Mouse (Mus musculus) stomach, postnatal 0 days (tissue): ENCODE data around the gene Qpct. TPM values are rescaled to one million over a fixed set of nuclear protein-coding genes. Genes with fewer than 3 reads are reported as not detected.

Experiments
- ATAC-seq: fragments of 200-750 bp; cut with Nextera tagmentation; 2 replicates; pipeline ENCODE4 v1.8.0; 2017; ENCODE audit not compliant: low FRiP score, low TSS enrichment
- DNase-seq: peaks from one replicate; pipeline ENCODE4 v3.0.0-alpha.2; 2016; ENCODE audit warnings: low spot score
- H3K27ac ChIP-seq: fragments of 300-500 bp; sonication (generic); replicated peaks from 2 replicates; pipeline ENCODE4 v1.5.1; 2014; ENCODE audit warnings: mild to moderate bottlenecking, control low read depth
- H3K27me3 ChIP-seq: fragments of 300-500 bp; sonication (generic); 2 replicates; pipeline ENCODE4 v1.6.1; 2014; ENCODE audit warnings: low read length; ENCODE audit not compliant: control insufficient read depth, insufficient read depth
- H3K36me3 ChIP-seq: fragments of 300-500 bp; sonication (generic); 2 replicates; pipeline ENCODE4 v1.6.1; 2014; ENCODE audit warnings: low read length, mixed read lengths; ENCODE audit not compliant: control insufficient read depth, insufficient read depth
- H3K4me1 ChIP-seq: fragments of 300-500 bp; sonication (generic); replicated peaks from 2 replicates; pipeline ENCODE4 v1.6.1; 2014; ENCODE audit warnings: antibody characterized with exemption; ENCODE audit not compliant: control insufficient read depth, insufficient read depth
- H3K4me2 ChIP-seq: fragments of 300-500 bp; sonication (generic); replicated peaks from 2 replicates; pipeline ENCODE4 v1.6.1; 2014; ENCODE audit warnings: low read depth, mild to moderate bottlenecking, control low read depth, moderate library complexity
- H3K4me3 ChIP-seq: fragments of 300-500 bp; sonication (generic); 2 replicates; pipeline ENCODE4 v1.5.1; 2014; ENCODE audit warnings: low read depth, low read length, control low read depth
- H3K9ac ChIP-seq: fragments of 300-500 bp; sonication (generic); 2 replicates; pipeline ENCODE4 v1.6.1; 2014; ENCODE audit warnings: mild to moderate bottlenecking, low read length, control low read depth, mixed read lengths
- H3K9me3 ChIP-seq: fragments of 300-500 bp; sonication (generic); 2 replicates; pipeline ENCODE4 v1.6.1; 2016; ENCODE audit warnings: low read length; ENCODE audit not compliant: control insufficient read depth
- CTCF ChIP-seq: IDR thresholded peaks from 2 replicates; pipeline ENCODE4 v1.5.1; 2016; ENCODE audit warnings: antibody characterized with exemption, low read depth, mild to moderate bottlenecking, moderate library complexity
- EP300 ChIP-seq: optimal IDR thresholded peaks from 2 replicates; pipeline ENCODE3; 2016; ENCODE audit warnings: antibody characterized with exemption
- WGBS: fragments of 180-500 bp; shearing (Covaris S2); extraction: QIAGEN DNeasy Blood & Tissue Kit; methylation state at CpG from one replicate; pipeline ENCODE4 v1.1.7; 2014; 5-methylcytosine and 5-hydroxymethylcytosine counted together
- polyA plus RNA-seq: library from polyadenylated mRNA; unstranded; fragments of >200 nt; fragmentation: Nextera tagmentation; extraction: Ambion mirVana; gene quantifications from 2 replicates; pipeline ENCODE4 v1.2.1, GENCODE M21; 2015

Qpct gene
- polyA plus RNA-seq, 1 experiment from 2014 or later, result 23.6 TPM

GRCm38 (mm10) chr17:79032782-79033181 lies 18.9 kb upstream of the Qpct start:
- Histone ChIP-seq H3K36me3 (no peaks in the 10 kb centered on the region), H3K9me3 (no peaks in the 10 kb centered on the region)
- ATAC-seq, result no peak

GRCm38 (mm10) chr17:79039660-79040059 lies 12.0 kb upstream of the Qpct start:
- Histone ChIP-seq H3K4me3 (no peak overlapping the region), H3K27me3 (no peaks in the 10 kb centered on the region), H3K9me3 (no peaks in the 10 kb centered on the region), H3K36me3 (no peaks in the 10 kb centered on the region), H3K9ac (no peak overlapping the region), H3K27ac (no peak overlapping the region), H3K4me1 (no peaks in the 10 kb centered on the region), H3K4me2 (no peak overlapping the region)
- no peak for DNase-seq
- ATAC-seq, result no peak
- TF ChIP-seq CTCF (no peak), EP300 (no peak)

More at GRCm38 (mm10) chr17:79032782-79033181, 18.9 kb upstream of the Qpct start:
- H3K4me2 ChIP-seq, result no peak overlapping the region
- H3K27ac ChIP-seq, result no peak overlapping the region
- TF ChIP-seq CTCF, result no peak
- TF ChIP-seq EP300, result no peak
- DNase-seq, result no peak
- H3K4me3 ChIP-seq, result no peak overlapping the region
- no peaks in the 10 kb centered on the region for H3K4me1 ChIP-seq
- H3K27me3 ChIP-seq, result no peaks in the 10 kb centered on the region
- H3K9ac ChIP-seq, result no peak overlapping the region
- 87% methylated on average over 4 of the region's 4 CpGs for WGBS

DNA sequence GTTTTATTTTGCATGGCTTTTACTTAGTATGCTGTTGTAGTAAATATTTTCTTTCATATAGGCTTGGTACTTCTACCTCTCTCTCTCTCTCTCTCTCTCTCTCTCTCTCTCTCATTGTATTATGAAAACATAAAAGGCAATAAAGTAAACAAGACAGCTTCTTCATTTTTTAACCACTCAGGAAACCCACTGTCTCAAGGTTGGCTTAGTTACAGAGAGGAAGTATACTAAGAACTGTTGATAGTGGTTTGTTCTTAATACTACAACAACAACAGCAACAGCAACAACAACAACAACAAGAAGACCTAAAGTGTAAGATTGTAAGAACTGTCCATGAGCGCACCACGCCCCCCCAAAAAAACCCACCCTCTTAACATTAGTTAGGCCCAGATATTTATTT lies 8.0 kb upstream of the Qpct start:
- H3K4me3 ChIP-seq, result no peak overlapping the region
- ATAC-seq (no peak), DNase-seq (no peak)
- no peak overlapping the region for H3K9ac ChIP-seq
- H3K4me2 ChIP-seq, result no peak overlapping the region
- TF ChIP-seq EP300, result no peak
- no peak for TF ChIP-seq CTCF
- H3K27me3 ChIP-seq, result no peaks in the 10 kb centered on the region
- H3K27ac ChIP-seq, result no peak overlapping the region
- no peaks in the 10 kb centered on the region for H3K4me1 ChIP-seq
- no peaks in the 10 kb centered on the region for H3K9me3 ChIP-seq
- H3K36me3 ChIP-seq, result no peaks in the 10 kb centered on the region
- WGBS, result 100% methylated on average over 2 of the region's 2 CpGs

DNA sequence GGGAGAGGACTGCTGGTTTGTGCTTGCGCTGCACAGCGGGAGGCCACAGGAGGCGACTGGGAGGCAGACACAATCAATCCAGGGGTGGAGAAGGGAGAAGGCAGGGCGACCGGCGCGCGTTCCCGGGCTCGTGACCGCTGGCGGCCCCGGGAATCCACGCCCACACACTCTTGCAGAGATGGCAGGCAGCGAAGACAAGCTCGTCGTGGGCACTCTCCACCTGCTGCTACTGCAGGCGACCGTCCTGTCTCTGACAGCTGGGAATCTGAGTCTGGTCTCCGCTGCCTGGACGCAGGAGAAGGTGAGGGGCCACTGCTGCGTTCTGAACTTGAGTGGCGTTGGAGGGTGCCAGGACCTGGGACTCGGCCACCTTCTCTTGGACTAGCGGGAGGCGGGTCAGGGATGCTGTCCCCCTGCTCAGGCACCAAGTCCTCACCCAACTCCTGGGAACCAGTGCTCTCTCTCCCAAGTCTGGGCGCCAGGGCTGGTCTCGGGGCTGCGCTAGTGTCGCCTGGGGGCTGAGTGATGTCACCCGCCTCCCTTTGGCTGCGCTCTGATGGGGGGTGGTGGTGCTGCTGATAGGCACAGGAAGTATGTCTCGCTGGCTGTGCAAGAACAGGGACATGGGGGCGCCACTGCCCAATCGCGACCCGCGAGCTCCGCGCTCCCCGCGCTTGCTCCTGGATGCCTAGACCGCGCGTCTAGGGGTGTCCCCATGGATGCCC lies 544 bp downstream of the Qpct start:
- H3K4me3 ChIP-seq, result peak overlapping the region; percentile 57
- TF ChIP-seq CTCF (peak; percentile 43), EP300 (no peak)
- peak; percentile 75 for ATAC-seq
- no peaks in the 10 kb centered on the region for H3K36me3 ChIP-seq
- H3K4me2 ChIP-seq, result peak overlapping the region; percentile 98
- H3K9me3 ChIP-seq, result no peaks in the 10 kb centered on the region
- peak overlapping the region; percentile 55 for H3K9ac ChIP-seq
- H3K27me3 ChIP-seq, result 0 out of 2 replicates have a peak, but pooled peaks cover 2% of the 10 kb centered on the region
- under 1% methylated on average over 44 of the region's 45 CpGs for WGBS
- no peak overlapping the region for H3K27ac ChIP-seq
- DNase-seq, result peak; percentile 75
- H3K4me1 ChIP-seq, result peaks cover 2% of the 10 kb centered on the region; the same call in 1 of the 2 replicates

DNA sequence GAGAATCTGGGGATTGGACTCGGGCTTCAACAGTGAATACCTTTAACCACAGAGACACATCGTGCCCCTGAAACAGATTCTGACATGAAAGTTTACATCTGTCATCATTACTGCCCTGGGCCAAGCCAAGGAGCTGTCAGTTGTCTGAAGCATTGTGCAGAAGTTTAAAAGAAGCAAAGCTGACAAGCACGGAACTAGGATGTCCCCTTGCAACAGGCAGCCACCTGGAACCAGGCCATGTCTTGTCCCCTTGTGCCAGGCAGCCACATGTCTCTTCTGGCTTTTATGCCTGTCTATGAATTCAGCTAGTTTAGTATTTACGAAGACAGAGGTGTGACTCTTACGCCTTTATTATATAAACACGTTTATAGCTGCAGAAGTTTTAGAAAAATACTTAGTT lies 6.6 kb downstream of the Qpct start:
- Histone ChIP-seq H3K4me1 (no peaks in the 10 kb centered on the region), H3K27ac (no peak overlapping the region), H3K27me3 (no peaks in the 10 kb centered on the region), H3K4me3 (no peak overlapping the region), H3K9ac (no peak overlapping the region), H3K36me3 (no peaks in the 10 kb centered on the region), H3K4me2 (no peak overlapping the region), H3K9me3 (no peaks in the 10 kb centered on the region)
- WGBS, result 45% methylated on average over 6 of the region's 6 CpGs
- ATAC-seq, result no peak
- TF ChIP-seq EP300 (no peak), CTCF (no peak)
- no peak for DNase-seq

- Histone ChIP-seq H3K4me3 (no peak overlapping the region), H3K27ac (no peak overlapping the region), H3K4me2 (no peak overlapping the region), H3K4me1 (no peaks in the 10 kb centered on the region), H3K9ac (no peak overlapping the region), H3K27me3 (no peaks in the 10 kb centered on the region), H3K9me3 (no peaks in the 10 kb centered on the region), H3K36me3 (no peaks in the 10 kb centered on the region)
- 41% methylated on average over 5 of the region's 5 CpGs for WGBS
- ATAC-seq (no peak), DNase-seq (no peak)
- TF ChIP-seq CTCF (no peak), EP300 (no peak)
Measured at GRCm38 (mm10) chr17:79060221-79060620, 8.5 kb downstream of the Qpct start.
